Mouse (Mus musculus): Measurements from ENCODE around the gene Crmp1.

The Crmp1 gene

GRCm38 (mm10) chr5:37241651-37242151 is at the start of gene Crmp1:
Gene Crmp1 (plus strand): TSS chr5:37241940.
- DNase-seq (ENCODE audit: low read depth, low spot score), result no peak

GRCm38 (mm10) chr5:37196196-37196595 is 45.5 kb upstream of the Crmp1 start:
- DNase-seq (ENCODE audit: low read depth, low spot score), result no peak

DNA sequence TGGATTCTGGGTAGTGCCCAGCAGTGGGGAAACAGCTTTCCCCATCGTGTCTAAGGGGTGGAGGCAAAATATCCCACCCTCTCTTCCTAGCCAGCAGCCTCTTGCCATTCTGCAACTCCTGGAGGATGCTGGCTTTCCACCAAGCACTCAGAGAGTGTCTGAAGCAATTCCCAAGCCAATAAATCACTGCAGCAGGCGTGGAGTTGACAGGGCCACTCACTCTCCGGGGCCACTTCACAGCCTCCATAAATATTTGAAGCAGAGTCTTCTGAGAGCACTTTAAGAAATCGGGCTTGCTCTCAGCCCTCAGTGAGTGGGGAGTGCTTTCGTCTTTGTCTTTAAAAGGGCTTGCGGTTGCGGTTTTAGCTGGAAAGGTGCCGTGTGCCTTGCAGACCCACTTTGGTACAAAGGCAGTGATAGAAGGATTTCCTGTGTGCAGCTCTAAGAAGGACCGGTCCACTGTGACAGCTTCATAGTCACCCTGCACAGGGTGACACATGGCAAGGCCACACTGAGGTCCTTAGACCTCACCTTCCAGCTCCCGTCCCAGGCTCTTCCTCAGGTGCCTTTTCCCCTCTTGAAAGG is 45.0 kb upstream of the Crmp1 start:
- DNase-seq (ENCODE audit: low read depth, low spot score), result no peak

- no peak for DNase-seq (ENCODE audit: low read depth, low spot score)
These were observed 44.3 kb upstream of the Crmp1 start for GRCm38 (mm10) chr5:37197423-37197822.

DNA sequence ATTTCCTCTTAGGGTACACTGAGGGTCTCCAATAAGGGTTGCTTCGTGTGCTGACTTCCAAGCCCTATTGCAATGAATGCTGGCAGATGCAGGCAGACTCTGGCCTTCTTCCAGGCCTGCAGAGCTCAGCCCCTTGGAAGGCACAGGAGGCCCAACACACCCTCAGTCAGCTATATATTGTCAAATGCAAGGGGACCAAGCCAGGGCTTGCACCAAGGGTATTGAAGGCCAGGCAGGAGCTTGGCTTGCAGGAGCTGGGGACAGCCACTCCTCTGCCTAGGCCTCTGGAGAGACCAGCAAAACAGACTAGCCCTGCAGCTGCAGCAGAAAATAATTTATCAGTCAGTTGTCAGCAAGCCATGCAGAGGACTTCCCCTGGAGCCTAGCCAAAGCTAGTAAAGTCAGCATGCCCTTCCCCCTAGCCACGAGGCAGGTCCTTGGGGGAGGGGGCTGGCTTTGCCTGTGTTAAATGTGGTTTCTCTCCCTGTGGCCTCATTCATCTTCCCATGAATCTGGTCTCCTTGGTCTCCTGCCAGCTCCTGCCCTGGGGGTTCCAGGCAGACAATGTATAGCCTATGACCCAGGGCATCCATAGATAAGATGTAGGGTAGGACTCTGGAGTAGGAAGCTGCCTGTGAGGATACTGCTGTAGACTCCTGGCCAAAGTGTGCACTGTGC is 43.6 kb upstream of the Crmp1 start:
- DNase-seq (ENCODE audit: low read depth, low spot score), result peak; percentile 39

DNA sequence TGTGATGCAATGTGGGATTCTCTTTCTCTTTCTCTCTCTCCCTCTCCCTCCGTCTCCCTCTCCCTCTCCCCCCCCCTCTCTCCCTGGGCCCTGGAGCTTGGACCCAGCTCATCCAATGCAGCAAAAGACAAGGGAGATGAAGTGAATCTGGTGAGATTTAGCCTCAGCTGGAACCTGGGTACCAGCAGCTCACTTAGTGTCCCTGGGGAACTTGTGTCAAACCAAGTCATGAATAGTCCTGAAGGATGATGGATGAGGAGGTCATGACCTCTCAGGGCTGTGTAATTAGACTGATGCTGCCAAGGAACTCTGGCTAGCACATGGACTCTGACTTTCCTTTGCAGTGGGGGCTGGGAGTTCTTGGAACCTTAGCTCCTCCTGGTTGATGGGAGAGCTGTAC is 39.5 kb upstream of the Crmp1 start:
- DNase-seq (ENCODE audit: low read depth, low spot score), result no peak

DNA sequence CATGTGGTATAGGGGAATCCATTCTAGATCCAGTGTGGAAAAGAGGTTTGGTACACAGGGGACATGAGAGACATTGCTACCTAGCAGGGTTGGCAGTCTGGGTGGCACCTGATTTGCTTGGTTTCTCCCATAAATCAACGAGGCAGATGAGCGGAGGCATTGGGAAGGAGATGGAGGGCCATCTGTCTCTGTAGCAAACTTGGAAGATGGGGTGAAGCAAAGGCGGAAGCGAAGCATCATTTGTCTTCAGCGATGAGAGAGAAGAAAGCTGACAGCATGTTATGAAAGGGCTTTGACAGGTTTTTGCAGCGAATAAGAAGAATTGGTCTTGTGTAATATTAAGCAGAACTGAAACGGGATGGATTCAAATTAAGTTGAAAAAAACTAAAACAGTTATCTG is 36.9 kb upstream of the Crmp1 start:
- DNase-seq (ENCODE audit: low read depth, low spot score), result peak; percentile 26

DNA sequence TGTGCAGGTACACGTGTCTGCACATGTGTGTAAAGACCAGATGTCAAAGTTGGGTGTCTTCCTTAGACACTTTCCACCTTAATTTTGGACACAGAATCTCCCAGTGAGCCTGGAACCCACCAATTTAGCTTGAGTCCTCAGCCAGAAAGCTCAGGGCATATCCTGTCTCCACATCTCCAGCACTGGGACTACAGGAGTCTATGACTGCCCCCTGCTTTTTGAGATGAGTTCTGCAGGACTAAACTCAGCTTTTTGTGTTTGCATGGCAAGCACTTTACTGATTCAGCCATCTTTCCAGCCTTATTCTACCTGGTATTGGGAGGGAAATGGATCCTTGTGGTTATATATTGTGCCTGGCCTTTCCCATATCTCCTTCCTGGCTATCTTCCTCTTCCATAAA is 36.3 kb upstream of the Crmp1 start:
- peak; percentile 12 for DNase-seq (ENCODE audit: low read depth, low spot score)

DNA sequence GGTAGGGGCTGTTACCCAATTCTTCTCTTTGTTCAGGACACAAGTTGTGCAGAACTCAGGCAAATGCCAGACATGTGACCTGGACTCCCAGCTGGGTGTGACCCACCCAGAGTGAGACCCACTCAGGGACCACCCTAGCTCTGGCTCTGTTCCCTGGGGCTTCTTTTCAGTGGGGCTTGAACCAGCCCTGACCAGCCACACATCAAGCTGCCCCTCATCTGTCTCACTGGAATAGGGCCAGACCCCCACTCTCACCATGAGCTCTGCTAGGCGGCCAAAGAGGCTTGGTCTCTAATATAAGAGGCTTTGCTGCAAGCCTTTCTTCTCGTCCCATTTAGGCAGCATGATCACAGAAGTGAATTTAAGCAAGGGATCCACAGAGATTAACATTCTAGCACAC is 35.4 kb upstream of the Crmp1 start:
- DNase-seq (ENCODE audit: low read depth, low spot score), result no peak

DNA sequence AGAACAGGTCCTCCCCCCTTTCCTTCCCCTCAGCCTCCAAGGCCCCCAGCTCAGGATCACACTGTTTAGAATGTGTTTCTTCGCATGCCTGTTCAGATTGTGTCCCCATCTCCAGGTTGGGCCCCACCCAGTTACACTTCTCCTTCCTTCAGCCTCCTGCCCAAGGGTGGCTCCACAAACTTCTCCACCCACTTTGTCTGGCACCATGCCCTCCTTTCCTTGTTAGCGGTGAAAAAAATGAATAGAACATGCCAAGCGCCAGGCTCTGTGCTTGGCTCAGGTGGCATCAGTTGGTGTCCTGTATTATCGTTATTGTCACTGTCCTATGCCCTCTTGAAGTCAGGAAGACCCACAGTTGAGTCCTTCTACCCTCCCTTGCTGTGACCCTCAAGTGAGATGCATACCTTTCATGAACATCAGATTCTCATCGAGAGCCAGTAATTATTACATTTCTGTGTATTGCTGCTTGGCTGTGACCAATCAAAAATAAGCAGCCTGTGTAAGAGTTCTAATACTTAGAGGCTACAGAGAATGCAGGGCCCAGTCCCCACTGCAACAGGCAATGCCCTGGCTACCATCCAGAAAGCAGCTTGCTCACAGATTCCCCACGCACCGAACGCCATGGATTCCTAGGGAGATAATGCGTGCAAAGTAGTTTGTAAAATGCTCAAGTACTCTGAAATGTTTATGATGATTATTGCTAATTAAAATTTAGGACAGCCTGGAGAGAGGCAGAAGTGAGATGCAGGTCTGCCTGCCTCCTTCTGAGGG is 28.6 kb upstream of the Crmp1 start:
- no peak for DNase-seq (ENCODE audit: low read depth, low spot score)

- no peak for DNase-seq (ENCODE audit: low read depth, low spot score)
These were observed 28.0 kb upstream of the Crmp1 start for GRCm38 (mm10) chr5:37213709-37214103.

DNA sequence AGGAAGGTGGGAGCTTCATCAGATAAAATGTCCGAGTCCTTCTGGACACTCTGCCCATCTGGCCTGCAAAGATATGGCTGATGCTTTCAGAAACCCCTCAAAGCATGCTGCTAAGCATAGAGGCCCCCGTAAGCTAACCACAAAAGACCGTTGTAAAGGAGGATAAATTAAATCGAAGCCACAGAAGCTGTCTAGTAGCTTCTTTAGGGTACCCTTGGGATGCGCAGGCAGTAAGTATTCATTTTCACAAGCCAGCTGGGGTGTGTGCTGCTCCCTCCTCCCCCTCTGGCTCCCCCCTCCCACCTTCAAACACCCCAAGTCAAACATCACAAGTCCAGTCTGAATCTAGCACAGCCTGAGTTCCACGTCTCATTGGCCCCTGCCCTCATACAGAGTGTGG is 27.1 kb upstream of the Crmp1 start:
- DNase-seq (ENCODE audit: low read depth, low spot score), result no peak

- no peak for DNase-seq (ENCODE audit: low read depth, low spot score)
These were observed 26.5 kb upstream of the Crmp1 start for GRCm38 (mm10) chr5:37215276-37215675.

- peak; percentile 21 for DNase-seq (ENCODE audit: low read depth, low spot score)
These were observed 22.1 kb upstream of the Crmp1 start for GRCm38 (mm10) chr5:37219615-37220014.

DNA sequence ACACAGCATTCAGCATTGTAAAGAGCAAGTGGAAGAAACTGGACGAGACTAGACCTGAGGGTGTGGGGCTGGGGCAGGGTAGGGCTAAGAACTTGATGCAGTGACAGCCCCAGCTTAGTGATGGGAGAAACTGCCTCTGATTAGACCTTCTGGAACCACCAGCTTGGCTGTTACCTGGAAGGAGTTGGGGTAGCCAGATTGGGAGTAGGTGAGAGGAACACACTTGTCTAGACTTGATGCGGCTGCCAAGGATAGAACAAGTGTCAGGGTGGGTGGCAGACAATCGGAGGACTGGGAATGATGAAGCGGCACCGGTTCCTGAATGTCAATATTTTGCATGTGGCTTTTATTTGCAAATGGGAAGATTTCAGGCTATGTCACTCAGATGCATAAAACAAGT is 21.2 kb upstream of the Crmp1 start:
- DNase-seq (ENCODE audit: low read depth, low spot score), result no peak

- DNase-seq (ENCODE audit: low read depth, low spot score), result no peak
These were observed 20.2 kb upstream of the Crmp1 start for GRCm38 (mm10) chr5:37221563-37221962.

DNA sequence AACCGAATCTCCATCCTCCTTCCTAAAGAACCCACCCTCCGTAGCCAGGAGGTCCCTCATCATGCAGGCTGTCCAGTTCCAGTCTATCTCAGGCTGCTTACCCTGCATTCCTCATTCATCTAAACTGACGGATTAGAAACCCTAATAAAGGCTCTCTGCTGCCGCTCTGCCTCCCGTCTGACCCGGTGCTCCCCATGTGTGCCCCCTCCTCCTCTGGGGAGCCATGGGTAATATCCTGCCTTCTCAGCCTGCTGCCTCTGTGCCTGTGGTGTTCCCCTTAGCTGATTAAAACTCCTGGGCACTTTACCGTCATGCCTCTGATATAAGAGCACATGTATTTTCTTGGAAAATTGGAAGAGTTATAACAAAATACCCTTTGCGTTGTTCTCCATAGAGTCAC is 19.4 kb upstream of the Crmp1 start:
- DNase-seq (ENCODE audit: low read depth, low spot score), result no peak

- DNase-seq (ENCODE audit: low read depth, low spot score), result no peak
These were observed 16.0 kb upstream of the Crmp1 start for GRCm38 (mm10) chr5:37225708-37226107.

- no peak for DNase-seq (ENCODE audit: low read depth, low spot score)
These were observed 13.6 kb upstream of the Crmp1 start for GRCm38 (mm10) chr5:37227956-37228680.

DNA sequence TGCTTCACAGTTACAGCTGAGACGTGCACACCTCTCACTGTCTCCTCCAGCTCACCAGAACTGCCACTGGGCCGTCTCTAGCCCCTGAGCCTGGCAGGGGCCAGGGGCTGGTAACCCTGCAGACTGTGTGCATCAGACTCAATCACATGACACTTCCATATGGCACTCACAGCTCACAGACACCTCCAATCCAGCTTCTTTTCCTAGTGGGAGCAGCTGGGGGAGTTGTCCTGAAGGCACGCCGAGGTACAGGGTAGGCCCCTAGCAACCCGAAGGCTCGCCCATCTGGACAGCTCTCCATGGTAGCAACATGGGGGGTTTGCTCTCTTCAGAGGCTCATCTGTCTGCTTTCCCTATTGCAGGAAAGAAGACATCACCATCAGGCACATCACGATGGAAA is 12.8 kb upstream of the Crmp1 start:
- no peak for DNase-seq (ENCODE audit: low read depth, low spot score)

GRCm38 (mm10) chr5:37233010-37233557 is 8.7 kb upstream of the Crmp1 start:
- DNase-seq (ENCODE audit: low read depth, low spot score), result no peak

DNA sequence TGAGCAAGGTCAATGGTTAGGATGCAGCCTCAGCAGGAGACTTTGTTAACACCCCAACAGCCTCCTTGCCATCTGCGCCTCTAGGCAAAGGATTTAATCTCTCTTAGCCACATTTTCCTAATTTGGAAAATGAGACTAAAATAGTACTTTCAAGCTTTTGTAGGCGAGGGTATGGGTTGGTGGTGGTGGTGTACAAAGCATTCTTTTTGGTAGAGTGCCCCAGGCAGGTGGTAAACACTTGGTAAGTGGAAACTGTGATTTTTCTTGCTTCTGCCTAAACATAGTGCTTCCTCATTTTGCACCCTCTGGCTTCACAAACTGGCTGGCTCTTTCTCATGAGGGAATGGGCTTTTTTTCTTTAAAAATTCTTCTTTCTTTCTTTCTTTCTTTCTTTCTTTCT is 3.1 kb upstream of the Crmp1 start:
- DNase-seq (ENCODE audit: low read depth, low spot score), result no peak
